Mouse (Mus musculus) MEL (cell line): ENCODE results near the gene Faf1. TPM values are rescaled to one million over a fixed set of nuclear protein-coding genes. Genes with fewer than 3 reads are reported as not detected.

Source experiments
- DNase-seq: peaks from one replicate; pipeline ENCODE4 v3.0.0; 2011; ENCODE audit warnings: low read depth, low spot score
- H3K27ac ChIP-seq: 2 replicates; pipeline ENCODE4 v1.5.1; 2012; ENCODE audit warnings: low read depth, mild to moderate bottlenecking, control low read depth, low read length, moderate library complexity; ENCODE audit not compliant: control insufficient read depth
- H3K27me3 ChIP-seq, 2 experiments: fragments of 150-350 bp in 1 of 2; sonication (generic) in 1 of 2; 2 replicates each; pipeline ENCODE4 v1.6.1; 2012; ENCODE audit warnings: low read length in 2 of 2, mild to moderate bottlenecking in 2 of 2, improper control_type of control experiment in 1 of 2, moderate library complexity in 1 of 2; ENCODE audit not compliant: insufficient read depth in 2 of 2, control insufficient read depth in 1 of 2
- H3K36me3 ChIP-seq, 2 experiments: 2 replicates each; pipeline ENCODE4 v1.6.1; 2012 to 2014; ENCODE audit warnings: low read length in 2 of 2, improper control_type of control experiment in 1 of 2, inconsistent platforms in 1 of 2, mild to moderate bottlenecking in 1 of 2; ENCODE audit not compliant: insufficient read depth in 2 of 2, control insufficient read depth in 1 of 2
- H3K4me1 ChIP-seq, 2 experiments: fragments of 150-350 bp in 1 of 2; sonication (generic) in 1 of 2; 2 replicates each; pipeline ENCODE4 v1.6.1; 2012; ENCODE audit warnings: low read length in 2 of 2, improper control_type of control experiment in 1 of 2, mild to moderate bottlenecking in 1 of 2; ENCODE audit not compliant: insufficient read depth in 2 of 2, control insufficient read depth in 1 of 2
- H3K4me3 ChIP-seq, 2 experiments: fragments of 150-350 bp in 1 of 2; sonication (generic) in 1 of 2; 2 replicates each; pipeline ENCODE4 v1.5.1; 2012; ENCODE audit warnings: low read depth in 2 of 2, low read length in 2 of 2, mild to moderate bottlenecking in 2 of 2, moderate library complexity in 2 of 2, control low read depth in 1 of 2, improper control_type of control experiment in 1 of 2; ENCODE audit not compliant: control insufficient read depth in 1 of 2, insufficient read depth in 1 of 2
- H3K79me2 ChIP-seq: 2 replicates; pipeline ENCODE4 v1.6.1; 2012; ENCODE audit warnings: mild to moderate bottlenecking, low read length, moderate library complexity; ENCODE audit not compliant: control insufficient read depth, poor library complexity, insufficient read depth
- H3K9ac ChIP-seq: 2 replicates; pipeline ENCODE4 v1.6.1; 2012; ENCODE audit warnings: low read depth, mild to moderate bottlenecking, control low read depth, low read length, moderate library complexity; ENCODE audit not compliant: control insufficient read depth, poor library complexity, severe bottlenecking
- H3K9me3 ChIP-seq: fragments of 150-350 bp; sonication (generic); replicated peaks from 2 replicates; pipeline ENCODE4 v1.6.1; 2012; ENCODE audit warnings: mild to moderate bottlenecking, low read length, improper control_type of control experiment, moderate library complexity; ENCODE audit not compliant: insufficient read depth
- CHD1 ChIP-seq: IDR thresholded peaks from 2 replicates; pipeline ENCODE4 v1.6.1; 2012; ENCODE audit warnings: low read depth, mild to moderate bottlenecking, inconsistent platforms, low read length, improper control_type of control experiment
- ETS1 ChIP-seq: IDR thresholded peaks from 2 replicates; pipeline ENCODE4 v1.6.1; 2012; ENCODE audit warnings: low read depth, mild to moderate bottlenecking, inconsistent platforms, low read length, improper control_type of control experiment, moderate library complexity
- HCFC1 ChIP-seq: IDR thresholded peaks from 2 replicates; pipeline ENCODE4 v1.6.1; 2012; ENCODE audit warnings: low read depth, mild to moderate bottlenecking, inconsistent platforms, low read length, improper control_type of control experiment, moderate library complexity
- JUND ChIP-seq: IDR thresholded peaks from 2 replicates; pipeline ENCODE4 v1.6.1; 2011; ENCODE audit warnings: low read depth, mild to moderate bottlenecking, improper control_type of control experiment, low read length
- MAFK ChIP-seq: IDR thresholded peaks from 2 replicates; pipeline ENCODE4 v1.6.1; 2011; ENCODE audit warnings: low read depth, mild to moderate bottlenecking, low read length, improper control_type of control experiment, borderline replicate concordance
- MEF2A ChIP-seq: IDR thresholded peaks from 2 replicates; pipeline ENCODE4 v1.6.1; 2014; ENCODE audit warnings: low read depth, mild to moderate bottlenecking, inconsistent platforms, low read length, improper control_type of control experiment; ENCODE audit not compliant: poor library complexity, insufficient replicate concordance, severe bottlenecking; ENCODE audit errors: extremely low read depth
- MYC ChIP-seq: IDR thresholded peaks from 2 replicates; pipeline ENCODE4 v1.6.1; 2011; ENCODE audit warnings: low read depth, mild to moderate bottlenecking, low read length, improper control_type of control experiment, moderate library complexity
- NELFE ChIP-seq: IDR thresholded peaks from 2 replicates; pipeline ENCODE4 v1.6.1; 2011; ENCODE audit warnings: low read depth, low read length, improper control_type of control experiment
- NRF1 ChIP-seq: IDR thresholded peaks from 2 replicates; pipeline ENCODE4 v1.6.1; 2014; ENCODE audit warnings: low read depth, mild to moderate bottlenecking, inconsistent platforms, low read length, improper control_type of control experiment, moderate library complexity; ENCODE audit not compliant: poor library complexity, insufficient read depth, severe bottlenecking
- POLR2AphosphoS2 ChIP-seq: IDR thresholded peaks from 2 replicates; pipeline ENCODE4 v1.6.1; 2011; ENCODE audit warnings: low read length, improper control_type of control experiment
- RAD21 ChIP-seq: IDR thresholded peaks from 2 replicates; pipeline ENCODE4 v1.6.1; 2011; ENCODE audit warnings: mild to moderate bottlenecking, low read depth, low read length, improper control_type of control experiment
- RCOR1 ChIP-seq: IDR thresholded peaks from 2 replicates; pipeline ENCODE4 v1.6.1; 2012; ENCODE audit warnings: low read depth, mild to moderate bottlenecking, inconsistent platforms, low read length, improper control_type of control experiment
- SIN3A ChIP-seq: IDR thresholded peaks from 2 replicates; pipeline ENCODE4 v1.6.1; 2012; ENCODE audit warnings: low read length, improper control_type of control experiment, inconsistent platforms
- SMC3 ChIP-seq: IDR thresholded peaks from 2 replicates; pipeline ENCODE4 v1.6.1; 2011; ENCODE audit warnings: low read depth, low read length, improper control_type of control experiment
- TAL1 ChIP-seq: IDR thresholded peaks from 2 replicates; pipeline ENCODE4 v1.6.1; 2012; ENCODE audit warnings: mild to moderate bottlenecking, inconsistent platforms, low read length, moderate library complexity, mixed read lengths
- TBP ChIP-seq: IDR thresholded peaks from 2 replicates; pipeline ENCODE4 v1.8.0; 2011; ENCODE audit warnings: low read depth, low read length, improper control_type of control experiment
- USF1 ChIP-seq: IDR thresholded peaks from 2 replicates; pipeline ENCODE4 v1.6.1; 2014; ENCODE audit warnings: low read depth, mild to moderate bottlenecking, inconsistent platforms, low read length, improper control_type of control experiment, moderate library complexity
- USF2 ChIP-seq, 2 experiments: IDR thresholded peaks; 2 replicates each; pipeline ENCODE4 v1.6.1; 2011 to 2012; ENCODE audit warnings: improper control_type of control experiment in 2 of 2, low read length in 2 of 2, borderline replicate concordance in 1 of 2, inconsistent platforms in 1 of 2, low read depth in 1 of 2, mild to moderate bottlenecking in 1 of 2; ENCODE audit not compliant: insufficient read depth in 1 of 2
- ZC3H11A ChIP-seq: IDR thresholded peaks from 2 replicates; pipeline ENCODE4 v1.6.1; 2012; ENCODE audit warnings: low read depth, mild to moderate bottlenecking, inconsistent platforms, low read length, improper control_type of control experiment
- ZKSCAN1 ChIP-seq: IDR thresholded peaks from 2 replicates; pipeline ENCODE4 v1.6.1; 2012; ENCODE audit warnings: low read depth, mild to moderate bottlenecking, inconsistent platforms, low read length, improper control_type of control experiment, moderate library complexity
- polyA plus RNA-seq, 2 experiments: library from polyadenylated mRNA; stranded (reverse) in 1 of 2; unstranded in 1 of 2; fragments of >175 nt in 1 of 2; fragments of >200 nt in 1 of 2; gene quantifications; 2 replicates each; pipeline versions ENCODE4 v1.2.1 to v1.2.4; 2012; ENCODE audit warnings: low replicate concordance in 2 of 2, low read depth in 1 of 2; ENCODE audit not compliant: insufficient read length in 2 of 2, insufficient read depth in 1 of 2, missing spikeins in 1 of 2
- total RNA-seq: library from RNA; depleted of rRNA; stranded (reverse); fragments of 300-350 nt; gene quantifications from 2 replicates; pipeline ENCODE4 v1.2.3, GENCODE M21; 2012

The Faf1 gene
- total and polyA plus RNA-seq, 3 experiments: 36.5 to 37.6 TPM; not detected in 1

DNA sequence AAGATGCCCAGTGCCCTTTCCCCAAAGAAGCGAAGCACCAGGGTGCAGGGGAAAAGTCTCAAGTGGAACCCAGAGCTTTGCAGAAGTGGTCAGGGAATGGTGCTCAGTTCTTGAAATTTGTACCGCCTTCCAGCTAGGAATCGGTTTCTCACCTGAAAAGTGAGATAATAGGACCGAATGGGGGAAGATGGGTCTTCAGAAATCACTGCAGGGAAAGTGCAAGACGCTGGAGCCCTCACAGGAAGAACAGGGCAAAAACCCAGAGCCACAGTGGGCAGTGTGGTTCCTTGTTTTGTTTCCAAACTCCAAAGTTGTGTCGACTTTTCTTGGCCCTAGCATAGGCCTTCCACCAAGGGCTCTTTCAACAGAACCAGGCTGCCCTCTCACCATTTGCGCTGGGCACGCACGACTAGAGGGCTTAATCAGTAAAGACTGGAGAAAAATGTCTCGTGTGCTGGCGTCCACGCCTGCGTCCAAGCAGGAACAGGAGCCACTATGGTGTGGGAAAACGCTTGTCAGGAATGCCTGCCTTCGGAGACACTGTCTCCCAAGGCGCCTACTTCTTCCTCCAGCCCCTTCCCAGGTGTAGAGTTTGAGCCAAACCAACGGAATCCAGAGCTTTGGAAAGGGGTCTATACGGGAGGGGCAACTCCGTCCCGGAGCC, 297.7 kb downstream of the Faf1 start:
- Histone ChIP-seq H3K9me3 (no peaks in the 10 kb centered on the region), H3K9ac (no peak overlapping the region), H3K27me3 (no peaks in the 10 kb centered on the region), H3K27ac (no peak overlapping the region), H3K4me1 (no peaks in the 10 kb centered on the region), H3K79me2 (no peaks in the 10 kb centered on the region), H3K4me3 (no peak overlapping the region), H3K36me3 (no peaks in the 10 kb centered on the region)
- no peak for DNase-seq
- TF ChIP-seq RCOR1 (no peak), MYC (no peak), NELFE (no peak)

- no peak for DNase-seq
- H3K27ac ChIP-seq: no peak overlapping the region
- H3K9ac ChIP-seq: no peak overlapping the region
- no peak overlapping the region for H3K4me3 ChIP-seq
- no peaks in the 10 kb centered on the region for H3K36me3 ChIP-seq
- no peaks in the 10 kb centered on the region for H3K9me3 ChIP-seq
- no peaks in the 10 kb centered on the region for H3K4me1 ChIP-seq
- H3K79me2 ChIP-seq: no peaks in the 10 kb centered on the region
- TF ChIP-seq ZC3H11A (no peak), ETS1 (no peak), TAL1 (no peak), SIN3A (no peak), ZKSCAN1 (no peak), NRF1 (no peak)
- H3K27me3 ChIP-seq: no peaks in the 10 kb centered on the region
Measured at GRCm38 (mm10) chr4:109974655-109975380, 298.4 kb downstream of the Faf1 start.

GRCm38 (mm10) chr4:109975381-109976240, 299.2 kb downstream of the Faf1 start:
- H3K4me3 ChIP-seq: no peak overlapping the region
- no peaks in the 10 kb centered on the region for H3K9me3 ChIP-seq

More at GRCm38 (mm10) chr4:109975381-109976240, 299.2 kb downstream of the Faf1 start:
- H3K9ac ChIP-seq: no peak overlapping the region
- no peak overlapping the region for H3K27ac ChIP-seq
- H3K79me2 ChIP-seq: no peaks in the 10 kb centered on the region
- no peak for DNase-seq
- no peaks in the 10 kb centered on the region for H3K4me1 ChIP-seq
- no peak for TF ChIP-seq ZKSCAN1
- no peak for TF ChIP-seq RAD21
- TF ChIP-seq JUND: no peak
- no peak for TF ChIP-seq SMC3
- TF ChIP-seq MAFK: no peak
- no peak for TF ChIP-seq POLR2AphosphoS2
- no peak for TF ChIP-seq NRF1
- TF ChIP-seq RCOR1: no peak
- no peak for TF ChIP-seq SIN3A
- TF ChIP-seq CHD1: no peak
- no peak for TF ChIP-seq HCFC1
- no peak for TF ChIP-seq USF2 (IDR thresholded peaks at IDR 0.05; ENCODE audit: borderline replicate concordance in 1 of 2, insufficient read depth in 1 of 2, low read depth in 1 of 2, low read length in 2 of 2)
- TF ChIP-seq USF1: no peak
- no peak for TF ChIP-seq ETS1
- TF ChIP-seq TBP: no peak
- TF ChIP-seq MEF2A: no peak
- H3K27me3 ChIP-seq: no peaks in the 10 kb centered on the region
- H3K36me3 ChIP-seq: no peaks in the 10 kb centered on the region
